Mouse (Mus musculus) midbrain, embryonic 12.5 days (tissue): ENCODE measurements around the gene Rpl18a. TPM values are rescaled to one million over a fixed set of nuclear protein-coding genes. Genes with fewer than 3 reads are reported as not detected.

Experiments used
- ATAC-seq: fragments of 200-750 bp; cut with Nextera tagmentation; 2 replicates; pipeline ENCODE4 v1.8.0; 2017; ENCODE audit warnings: low read depth, moderate TSS enrichment, moderate library complexity; ENCODE audit not compliant: low FRiP score
- H3K27ac ChIP-seq: fragments of 300-500 bp; sonication (generic); replicated peaks from 2 replicates; pipeline ENCODE4 v1.5.1; 2016; ENCODE audit warnings: mild to moderate bottlenecking
- H3K27me3 ChIP-seq: fragments of 300-500 bp; sonication (generic); 2 replicates; pipeline ENCODE4 v1.6.1; 2016; ENCODE audit warnings: mild to moderate bottlenecking
- H3K36me3 ChIP-seq: fragments of 300-500 bp; sonication (generic); 2 replicates; pipeline ENCODE4 v1.6.1; 2016
- H3K4me1 ChIP-seq: fragments of 300-500 bp; sonication (generic); 2 replicates; pipeline ENCODE4 v1.6.1; 2016
- H3K4me2 ChIP-seq: fragments of 300-500 bp; sonication (generic); replicated peaks from 2 replicates; pipeline ENCODE4 v1.6.1; 2016; ENCODE audit warnings: mild to moderate bottlenecking, moderate library complexity
- H3K4me3 ChIP-seq: fragments of 300-500 bp; sonication (generic); 2 replicates; pipeline ENCODE4 v1.5.1; 2016; ENCODE audit warnings: mild to moderate bottlenecking
- H3K9ac ChIP-seq: fragments of 300-500 bp; sonication (generic); replicated peaks from 2 replicates; pipeline ENCODE4 v1.6.1; 2016; ENCODE audit warnings: mild to moderate bottlenecking, moderate library complexity
- H3K9me3 ChIP-seq: fragments of 300-500 bp; sonication (generic); 2 replicates; pipeline ENCODE4 v1.6.1; 2016; ENCODE audit warnings: mild to moderate bottlenecking
- WGBS: fragments of 180-500 bp; shearing (Covaris S2); methylation state at CpG from one replicate; pipeline ENCODE4 v1.1.7; 2016; 5-methylcytosine and 5-hydroxymethylcytosine counted together
- polyA plus RNA-seq: library from polyadenylated mRNA; unstranded; fragments of >200 nt; fragmentation: Nextera tagmentation; extraction: Ambion mirVana; gene quantifications from 2 replicates; pipeline ENCODE4 v1.2.1, GENCODE M21; 2016

Gene Rpl18a
- polyA plus RNA-seq, 1 experiment from 2014 or later, result 2,550 TPM

DNA sequence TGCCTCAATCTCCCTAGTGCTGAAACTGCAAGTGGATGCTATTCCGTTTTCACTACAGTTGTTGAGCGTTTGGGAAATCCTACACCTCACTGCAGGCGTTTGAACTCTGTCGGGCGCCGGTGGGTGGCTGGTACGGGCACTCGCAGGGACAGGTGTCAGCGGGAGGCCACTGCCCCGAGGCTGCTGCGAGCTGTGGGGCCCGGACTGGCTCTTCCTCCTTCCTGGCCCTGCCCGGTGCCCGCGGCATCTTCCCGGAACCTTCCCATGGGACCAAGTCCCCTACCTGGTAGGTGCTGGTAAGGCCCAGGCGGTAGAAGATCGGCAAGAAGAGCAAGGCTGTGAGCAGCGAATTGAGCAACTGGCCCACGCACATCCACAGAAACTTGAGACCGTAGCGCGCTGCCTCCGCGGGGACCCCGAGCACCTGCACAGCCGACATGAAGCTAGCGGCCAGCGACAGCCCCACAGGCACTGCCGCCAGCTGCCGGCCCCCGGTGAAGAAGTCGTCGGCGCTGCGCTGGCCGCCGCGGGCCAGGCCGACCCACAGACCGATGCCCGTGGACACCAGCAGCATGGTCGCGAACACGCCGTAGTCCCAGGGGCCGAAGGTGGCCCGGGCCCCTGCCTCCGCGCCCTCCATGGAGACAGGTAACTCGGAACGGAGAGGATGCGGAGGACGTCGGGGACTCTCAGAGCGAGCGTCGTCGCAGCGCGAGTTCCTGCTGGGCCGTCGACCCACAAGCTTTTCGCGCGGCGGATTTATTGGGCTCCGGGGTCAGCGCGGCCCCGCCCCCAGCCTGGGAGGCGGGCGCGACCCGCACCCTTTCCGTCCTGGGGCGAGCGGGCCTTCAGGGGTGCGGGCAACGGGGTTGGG, 5.0 kb downstream of the Rpl18a start, which contains the start of gene Slc5a5:
TSS of gene Slc5a5 (minus strand) at position 736 of the 874 bp plus-strand sequence.
- H3K4me3 ChIP-seq, result peak within 1 kb of the TSS; percentile 32
- no peaks in the 10 kb centered on the region for H3K9me3 ChIP-seq
- peaks cover 75% of the 10 kb centered on the region for H3K27me3 ChIP-seq
- H3K36me3 ChIP-seq, result peaks cover 27% of the 10 kb centered on the region
- no peak for ATAC-seq
- peaks cover 27% of the 10 kb centered on the region for H3K4me1 ChIP-seq
- H3K9ac ChIP-seq, result peak within 1 kb of the TSS; percentile 45; the same call in 1 of the 2 replicates
- H3K4me2 ChIP-seq, result peak within 1 kb of the TSS; percentile 50
- 3% methylated on average over 80 of the region's 80 CpGs for WGBS
- no peak within 1 kb of the TSS for H3K27ac ChIP-seq

DNA sequence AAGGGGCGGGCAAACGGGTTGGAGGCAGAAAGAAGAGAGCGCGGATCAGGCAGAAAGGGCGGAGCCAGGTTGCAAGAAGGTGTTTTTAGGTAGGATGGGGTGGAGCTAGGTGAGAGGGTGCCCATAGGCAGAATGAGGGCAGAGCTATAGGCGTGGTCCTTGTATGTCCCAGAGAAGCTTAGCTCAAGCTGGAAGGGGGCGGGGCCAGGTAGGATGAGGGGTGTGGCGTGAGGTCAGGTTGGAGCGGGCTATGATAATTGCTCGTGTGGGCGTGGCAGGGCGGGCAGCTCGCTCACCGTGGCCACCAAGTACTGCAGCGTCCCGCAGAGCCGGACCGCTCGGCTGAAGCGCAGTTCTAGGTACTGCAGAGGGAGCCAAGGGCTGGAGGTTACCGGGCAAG, 5.9 kb downstream of the Rpl18a start:
- H3K4me2 ChIP-seq, result no peak overlapping the region
- no peaks in the 10 kb centered on the region for H3K9me3 ChIP-seq
- H3K4me3 ChIP-seq, result no peak overlapping the region
- H3K36me3 ChIP-seq, result peaks cover 27% of the 10 kb centered on the region
- ATAC-seq, result no peak
- H3K27ac ChIP-seq, result no peak overlapping the region
- 11% methylated on average over 21 of the region's 21 CpGs for WGBS
- no peak overlapping the region for H3K9ac ChIP-seq
- peaks cover 26% of the 10 kb centered on the region for H3K4me1 ChIP-seq
- peaks cover 75% of the 10 kb centered on the region for H3K27me3 ChIP-seq

DNA sequence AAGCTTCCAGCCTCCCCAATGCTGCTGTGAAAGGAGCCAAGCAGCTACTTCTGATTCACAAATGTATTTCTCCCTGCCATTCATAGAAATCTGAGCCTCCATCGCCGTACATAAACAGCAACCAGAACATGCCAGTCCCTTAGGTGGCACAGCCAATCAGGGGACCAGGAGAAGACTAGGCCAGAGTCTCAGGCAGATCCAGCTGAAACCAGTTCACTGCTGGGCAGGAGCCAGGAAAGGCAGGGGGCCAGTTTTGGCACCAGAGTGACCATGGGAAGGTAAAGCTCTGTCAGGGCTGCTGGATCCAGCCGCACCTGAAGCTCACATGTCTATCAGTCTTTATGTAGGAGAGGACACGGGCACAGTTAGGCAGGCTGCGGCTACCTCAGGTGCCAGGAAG, 6.6 kb downstream of the Rpl18a start:
- 94% methylated on average over 5 of the region's 5 CpGs for WGBS
- H3K27ac ChIP-seq, result no peak overlapping the region
- H3K4me3 ChIP-seq, result no peak overlapping the region
- peaks cover 19% of the 10 kb centered on the region for H3K4me1 ChIP-seq
- H3K9me3 ChIP-seq, result no peaks in the 10 kb centered on the region
- no peak for ATAC-seq
- peaks cover 25% of the 10 kb centered on the region for H3K36me3 ChIP-seq
- no peak overlapping the region for H3K9ac ChIP-seq
- no peak overlapping the region for H3K4me2 ChIP-seq
- H3K27me3 ChIP-seq, result peaks cover 82% of the 10 kb centered on the region

DNA sequence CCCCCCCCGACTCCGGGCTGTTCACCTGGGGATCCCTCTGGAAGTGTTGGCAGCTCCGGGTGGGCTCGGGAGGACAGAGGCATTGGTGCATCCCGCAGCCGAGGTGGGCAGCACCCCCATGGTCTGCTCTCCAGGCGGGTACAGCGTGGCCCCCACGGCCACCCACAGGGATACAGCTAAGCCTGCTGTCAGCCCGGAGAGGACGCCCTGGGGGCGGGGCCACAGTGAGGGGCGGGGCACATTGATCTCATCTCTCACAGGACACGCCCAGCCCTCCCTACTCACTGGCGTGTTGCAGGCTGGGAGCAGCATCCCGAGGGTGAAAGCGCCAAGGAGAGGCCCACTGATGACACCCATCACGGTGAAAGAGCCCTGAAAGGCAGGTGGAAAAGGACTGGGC, 9.5 kb downstream of the Rpl18a start:
- Histone ChIP-seq H3K4me1 (peaks cover 16% of the 10 kb centered on the region), H3K36me3 (no peaks in the 10 kb centered on the region), H3K4me3 (peak overlapping the region; percentile 17; the same call in 1 of the 2 replicates), H3K9me3 (no peaks in the 10 kb centered on the region), H3K27ac (no peak overlapping the region), H3K9ac (peak overlapping the region; percentile 32; the same call in 1 of the 2 replicates), H3K27me3 (peaks cover 59% of the 10 kb centered on the region), H3K4me2 (peak overlapping the region; percentile 39)
- ATAC-seq, result no peak; the same call in 1 of the 2 replicates
- WGBS, result 4% methylated on average over 16 of the region's 18 CpGs

DNA sequence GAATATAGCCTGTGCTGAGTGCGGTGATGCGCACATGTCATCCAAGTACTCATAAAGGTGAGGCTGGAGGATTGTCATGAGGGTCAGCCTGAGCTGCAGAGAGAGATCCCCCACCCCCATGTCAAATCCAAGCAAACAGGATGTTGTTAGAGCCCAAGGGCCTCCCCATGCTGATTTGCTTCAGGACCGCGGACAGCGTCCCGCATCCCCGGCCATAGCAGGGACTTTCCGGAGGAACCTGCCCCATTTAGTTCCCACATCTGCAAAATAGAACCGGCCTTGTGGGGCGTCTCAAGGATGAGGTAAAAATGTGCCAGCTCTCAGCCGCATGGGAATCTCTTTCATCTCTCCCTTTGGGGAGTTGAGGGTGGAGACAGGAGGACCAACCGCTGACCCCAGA, 11.6 kb downstream of the Rpl18a start:
- no peak overlapping the region for H3K9ac ChIP-seq
- no peaks in the 10 kb centered on the region for H3K36me3 ChIP-seq
- 17% methylated on average over 12 of the region's 12 CpGs for WGBS
- no peaks in the 10 kb centered on the region for H3K9me3 ChIP-seq
- H3K4me3 ChIP-seq, result no peak overlapping the region
- ATAC-seq, result no peak
- no peak overlapping the region for H3K27ac ChIP-seq
- peaks cover 39% of the 10 kb centered on the region for H3K27me3 ChIP-seq
- H3K4me2 ChIP-seq, result no peak overlapping the region
- peaks cover 5% of the 10 kb centered on the region for H3K4me1 ChIP-seq

DNA sequence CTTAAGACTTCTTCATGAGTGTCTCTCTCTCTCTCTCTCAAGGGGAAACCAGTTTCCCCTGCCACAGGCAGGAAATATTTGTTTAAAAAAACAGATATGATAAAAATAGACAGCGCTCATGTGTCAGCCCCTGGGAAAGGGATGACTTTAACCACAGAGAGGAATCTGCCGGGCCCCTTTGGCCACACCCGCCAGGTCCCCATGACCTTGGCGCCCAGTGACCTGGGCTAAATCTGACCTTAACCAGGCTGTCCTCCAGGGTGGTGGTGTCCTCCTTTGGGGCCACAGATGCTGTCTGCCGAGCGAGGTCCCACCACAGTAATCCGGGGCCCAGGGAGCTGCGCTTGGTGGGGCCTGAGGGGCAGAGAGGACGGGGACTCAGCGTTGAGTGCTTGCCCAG, 12.5 kb downstream of the Rpl18a start:
- Histone ChIP-seq H3K4me3 (no peak overlapping the region), H3K9me3 (no peaks in the 10 kb centered on the region), H3K27me3 (peaks cover 30% of the 10 kb centered on the region), H3K9ac (no peak overlapping the region), H3K27ac (no peak overlapping the region), H3K4me2 (no peak overlapping the region), H3K36me3 (no peaks in the 10 kb centered on the region), H3K4me1 (peaks cover 10% of the 10 kb centered on the region)
- ATAC-seq, result no peak
- 92% methylated on average over 10 of the region's 10 CpGs for WGBS

DNA sequence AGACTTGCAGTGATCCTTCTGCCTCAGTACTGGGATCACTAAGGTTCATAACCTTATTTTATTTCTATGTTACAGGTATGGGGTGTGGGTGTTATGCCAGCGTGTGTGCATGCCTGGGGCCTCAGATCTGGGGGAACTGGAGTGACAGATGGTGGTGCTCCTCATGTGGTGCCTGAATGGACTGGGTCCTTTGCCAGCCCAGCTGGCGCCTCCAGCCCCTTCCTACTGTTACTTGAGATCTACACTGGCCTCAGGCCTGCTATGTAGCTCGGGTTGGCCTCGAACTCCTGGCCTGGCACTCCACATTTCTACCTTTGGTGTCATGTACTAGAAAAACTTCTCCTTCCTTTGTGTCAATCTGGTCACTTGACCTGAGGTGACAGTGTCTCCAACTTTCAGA, 13.0 kb downstream of the Rpl18a start:
- H3K4me1 ChIP-seq, result peaks cover 13% of the 10 kb centered on the region
- no peak overlapping the region for H3K9ac ChIP-seq
- no peak overlapping the region for H3K4me2 ChIP-seq
- H3K36me3 ChIP-seq, result no peaks in the 10 kb centered on the region
- peaks cover 27% of the 10 kb centered on the region for H3K27me3 ChIP-seq
- no peak overlapping the region for H3K4me3 ChIP-seq
- no peak overlapping the region for H3K27ac ChIP-seq
- WGBS, result 87% methylated on average over 4 of the region's 4 CpGs
- no peaks in the 10 kb centered on the region for H3K9me3 ChIP-seq
- ATAC-seq, result no peak

DNA sequence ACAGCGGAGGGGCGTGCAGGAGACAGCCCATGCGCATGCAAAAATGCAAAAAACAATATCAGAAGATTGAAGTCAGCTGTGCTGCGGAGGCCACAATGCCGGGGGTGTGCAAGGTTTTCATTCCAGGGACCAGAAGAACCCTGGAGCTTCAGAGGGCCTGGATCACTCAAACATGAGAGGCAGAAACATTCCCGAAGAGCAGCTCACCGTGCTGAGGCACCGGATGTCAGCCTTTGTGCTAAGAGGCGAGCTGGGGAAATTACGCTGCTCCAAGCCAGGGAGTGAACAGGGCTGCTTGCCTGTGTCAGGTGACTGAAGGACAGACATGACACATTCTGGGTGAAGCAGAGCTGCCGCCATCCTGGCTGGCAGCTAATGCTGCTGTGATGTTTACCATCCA, 16.7 kb downstream of the Rpl18a start:
- ATAC-seq, result no peak
- no peak overlapping the region for H3K9ac ChIP-seq
- WGBS, result 32% methylated on average over 11 of the region's 11 CpGs

DNA sequence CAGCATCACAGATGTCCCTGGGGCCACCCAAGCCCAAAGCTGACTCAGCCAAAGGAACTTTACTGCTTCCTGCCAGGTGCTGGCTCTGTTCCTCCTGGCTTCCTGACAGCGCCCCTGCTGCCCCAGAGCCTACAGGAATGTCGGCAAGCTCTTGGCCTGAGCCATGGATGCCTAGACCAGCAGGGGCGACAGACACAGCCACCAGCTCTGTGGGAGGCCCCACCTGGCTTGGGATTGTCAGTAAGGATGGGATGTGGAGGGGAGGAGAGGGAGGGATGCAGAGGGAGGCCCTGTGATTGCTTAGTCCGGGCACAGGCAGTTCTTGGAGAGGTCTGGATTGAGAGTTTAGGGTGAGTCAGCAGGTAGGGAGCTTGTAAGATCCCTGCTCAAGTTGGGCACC, 17.1 kb downstream of the Rpl18a start:
- H3K27ac ChIP-seq, result no peak overlapping the region
- no peaks in the 10 kb centered on the region for H3K36me3 ChIP-seq
- no peak overlapping the region for H3K4me3 ChIP-seq
- H3K9ac ChIP-seq, result no peak overlapping the region
- WGBS, result 9% methylated on average over 4 of the region's 4 CpGs
- H3K4me2 ChIP-seq, result no peak overlapping the region
- ATAC-seq, result no peak
- H3K4me1 ChIP-seq, result peaks cover 8% of the 10 kb centered on the region; the same call in 1 of the 2 replicates
- H3K9me3 ChIP-seq, result no peaks in the 10 kb centered on the region
- no peaks in the 10 kb centered on the region; the same call in 1 of the 2 replicates for H3K27me3 ChIP-seq

More for the DNA sequence above, 16.7 kb downstream of the Rpl18a start:
- peaks cover 1% of the 10 kb centered on the region for H3K27me3 ChIP-seq
- no peaks in the 10 kb centered on the region for H3K9me3 ChIP-seq
- peaks cover 8% of the 10 kb centered on the region; the same call in 1 of the 2 replicates for H3K4me1 ChIP-seq
- no peak overlapping the region for H3K4me2 ChIP-seq
- H3K36me3 ChIP-seq, result no peaks in the 10 kb centered on the region
- H3K4me3 ChIP-seq, result no peak overlapping the region
- H3K27ac ChIP-seq, result no peak overlapping the region

DNA sequence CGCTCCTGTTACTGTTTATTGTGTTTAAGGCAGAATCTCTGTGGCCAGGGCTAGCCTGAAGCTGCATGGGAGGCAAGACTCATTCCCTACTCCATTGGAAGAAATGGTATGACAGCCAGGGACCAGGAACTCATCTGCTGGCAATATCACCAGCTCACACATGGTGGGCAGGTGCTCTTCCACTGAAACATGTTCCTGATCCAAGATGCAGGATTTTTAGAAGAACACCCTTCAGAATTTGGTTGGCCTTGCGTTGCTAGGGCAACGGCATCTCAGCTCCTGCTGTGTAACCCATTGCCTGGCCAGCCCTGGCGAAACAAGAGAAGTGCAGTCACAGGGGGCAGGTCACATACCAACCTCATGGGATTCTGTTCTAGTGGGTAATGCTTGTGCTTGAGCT, 17.7 kb downstream of the Rpl18a start:
- H3K4me1 ChIP-seq, result peaks cover 8% of the 10 kb centered on the region; the same call in 1 of the 2 replicates
- H3K4me3 ChIP-seq, result no peak overlapping the region
- no peaks in the 10 kb centered on the region for H3K9me3 ChIP-seq
- no peak overlapping the region for H3K27ac ChIP-seq
- no peaks in the 10 kb centered on the region for H3K27me3 ChIP-seq
- 46% methylated on average over 4 of the region's 4 CpGs for WGBS
- no peak for ATAC-seq
- no peak overlapping the region for H3K9ac ChIP-seq
- no peak overlapping the region for H3K4me2 ChIP-seq
- H3K36me3 ChIP-seq, result no peaks in the 10 kb centered on the region

DNA sequence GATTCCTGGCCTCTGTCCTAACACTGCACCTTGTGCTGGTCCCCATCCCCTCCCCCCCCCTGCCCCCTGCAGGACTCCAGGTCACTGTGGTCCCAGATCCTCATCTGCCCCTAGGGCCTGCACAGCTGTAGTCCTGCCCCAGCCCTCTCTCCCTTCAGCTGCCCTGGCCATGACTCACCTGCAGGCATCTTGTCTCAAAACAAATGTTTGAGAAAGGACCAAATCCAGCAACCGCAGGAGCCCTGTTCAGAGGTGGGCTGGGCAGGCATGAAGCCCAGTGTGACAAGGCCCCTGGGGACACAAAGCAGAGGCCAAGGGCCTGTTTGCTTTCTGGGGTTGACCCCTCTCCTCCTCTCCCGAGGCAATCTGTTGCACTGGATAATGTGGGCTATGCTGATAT, 19.0 kb downstream of the Rpl18a start:
- no peaks in the 10 kb centered on the region for H3K9me3 ChIP-seq
- H3K27me3 ChIP-seq, result no peaks in the 10 kb centered on the region
- H3K4me2 ChIP-seq, result no peak overlapping the region
- H3K4me1 ChIP-seq, result peaks cover 8% of the 10 kb centered on the region; the same call in 1 of the 2 replicates
- no peak overlapping the region for H3K9ac ChIP-seq
- H3K36me3 ChIP-seq, result no peaks in the 10 kb centered on the region
- WGBS, result 53% methylated on average over 2 of the region's 2 CpGs
- H3K4me3 ChIP-seq, result no peak overlapping the region
- no peak for ATAC-seq
- H3K27ac ChIP-seq, result no peak overlapping the region

DNA sequence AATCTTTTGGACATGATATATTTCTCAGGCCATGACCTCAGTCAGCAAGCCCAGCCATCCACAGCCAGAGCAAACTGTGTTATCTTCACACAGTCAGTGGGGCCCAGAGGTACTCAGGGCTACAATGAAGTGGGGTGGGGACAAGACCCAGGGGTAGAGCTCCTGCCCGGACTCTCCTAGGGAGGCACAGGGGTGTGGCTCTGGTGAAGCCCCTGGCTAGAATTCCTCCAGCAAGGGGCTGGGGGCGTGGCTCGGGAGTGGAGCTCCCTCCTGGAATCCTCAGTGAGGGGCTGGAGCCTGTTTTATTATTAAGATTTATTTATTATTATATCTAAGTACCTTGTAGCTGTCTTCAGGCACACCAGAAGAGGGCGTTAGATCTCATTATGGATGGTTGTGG, 20.8 kb downstream of the Rpl18a start:
- H3K9ac ChIP-seq, result no peak overlapping the region
- no peaks in the 10 kb centered on the region for H3K36me3 ChIP-seq
- no peak overlapping the region for H3K27ac ChIP-seq
- H3K4me3 ChIP-seq, result no peak overlapping the region
- 79% methylated on average over 4 of the region's 4 CpGs for WGBS
- H3K4me2 ChIP-seq, result no peak overlapping the region
- no peaks in the 10 kb centered on the region for H3K27me3 ChIP-seq
- peaks cover 20% of the 10 kb centered on the region for H3K4me1 ChIP-seq
- no peak for ATAC-seq
- H3K9me3 ChIP-seq, result no peaks in the 10 kb centered on the region
